Comparison of ENCODE assay signal across 21 mouse cellular contexts in the genomic region with DNA sequence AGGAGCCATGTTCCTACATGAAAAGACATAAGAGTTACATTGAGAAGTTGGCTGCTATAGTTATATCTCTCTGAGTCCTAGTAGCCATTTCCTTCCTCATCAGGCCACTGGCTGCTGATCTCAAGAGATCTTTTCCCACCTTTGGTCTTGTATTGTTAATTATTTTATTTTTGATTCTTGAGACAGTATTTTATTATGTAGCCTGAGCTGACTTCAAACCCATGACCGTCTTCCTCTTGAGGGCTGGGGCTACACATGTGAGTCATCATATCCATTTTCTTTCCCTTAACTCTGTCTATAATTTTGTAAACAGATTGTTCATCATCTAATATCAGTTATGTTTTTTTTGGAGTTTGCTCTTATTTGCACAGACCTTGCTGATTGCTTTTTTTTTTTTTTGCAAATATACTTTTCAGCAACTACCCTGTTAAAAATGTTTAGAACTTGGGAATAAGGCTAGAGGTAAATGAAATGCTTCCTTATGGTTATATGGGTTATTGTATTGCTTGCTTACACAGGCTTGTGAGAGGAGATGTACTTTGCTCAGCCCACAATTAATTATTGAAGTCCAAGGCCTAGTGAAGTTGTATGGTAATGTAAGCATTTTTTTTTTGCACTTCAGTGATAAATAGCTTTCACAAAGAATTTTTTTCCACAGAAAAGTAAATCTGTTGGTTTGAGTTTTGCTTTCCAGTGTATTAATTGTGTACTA. TPM values are rescaled to one million over a fixed set of nuclear protein-coding genes. Genes with fewer than 3 reads are reported as not detected.
"Had no signal": no experiment of that assay in that cellular context is flagged by ENCODE, and none has a peak within 500 bp of the region (broad histone marks: within the 10 kb centered on the region; RNA-seq: fewer than 3 reads in every experiment).

No protein-coding gene starts in this region.

- DNase-seq: lung, adult 18-20 months; lung, embryonic 14.5 days; lung, postnatal 10 days; lung, postnatal 4 days; midbrain, embryonic 14.5 days; right cerebral cortex, postnatal 14 days; spleen, adult 18-20 months; thymus, adult 2 months; thymus, postnatal 36 days had no signal

- H3K36me3 ChIP-seq: midbrain, embryonic 10.5 days; midbrain, embryonic 12.5 days; neural tube, embryonic 13.5 days; neural tube, embryonic 15.5 days had no signal

- H3K9ac ChIP-seq: liver, embryonic 14.5 days; lung, embryonic 14.5 days; midbrain, embryonic 12.5 days; neural tube, embryonic 13.5 days; neural tube, embryonic 15.5 days had no signal

- H3K9me3 ChIP-seq: midbrain, embryonic 10.5 days; midbrain, embryonic 12.5 days; neural tube, embryonic 13.5 days; neural tube, embryonic 15.5 days had no signal

- H3K27me3 ChIP-seq: midbrain, embryonic 12.5 days; neural tube, embryonic 13.5 days; neural tube, embryonic 15.5 days had no signal

- H3K4me2 ChIP-seq: lung, embryonic 14.5 days; midbrain, embryonic 12.5 days; neural tube, embryonic 13.5 days; neural tube, embryonic 15.5 days had no signal

- H3K4me3 ChIP-seq: midbrain, embryonic 10.5 days; midbrain, embryonic 12.5 days; myocyte; neural tube, embryonic 13.5 days; neural tube, embryonic 15.5 days had no signal

- H3K27ac ChIP-seq: liver, embryonic 14.5 days; midbrain, embryonic 10.5 days; midbrain, embryonic 12.5 days; neural tube, embryonic 13.5 days; neural tube, embryonic 15.5 days had no signal

- ATAC-seq: midbrain, embryonic 16.5 days had no signal

- H3K4me1 ChIP-seq: midbrain, embryonic 12.5 days; neural tube, embryonic 13.5 days; neural tube, embryonic 15.5 days had no signal

RNA-seq across cellular contexts. Expression of a gene that starts 2.0 kb away (rescaled TPM):
- polyA plus RNA-seq: liver, embryonic 14.5 days; liver, embryonic 16.5 days; lung, embryonic 14.5 days; lung, embryonic 16.5 days; midbrain, embryonic 10.5 days; midbrain, embryonic 12.5 days; midbrain, embryonic 14.5 days; midbrain, embryonic 16.5 days; myocyte; neural tube, embryonic 11.5 days; neural tube, embryonic 13.5 days; neural tube, embryonic 15.5 days; stomach, embryonic 14.5 days; stomach, embryonic 16.5 days; thymus, adult 2 months had no signal

RNA-seq across cellular contexts. Expression of a gene that starts 2.8 kb away (rescaled TPM):
- polyA plus RNA-seq: liver, embryonic 14.5 days; liver, embryonic 16.5 days; lung, embryonic 14.5 days; lung, embryonic 16.5 days; midbrain, embryonic 10.5 days; midbrain, embryonic 12.5 days; midbrain, embryonic 14.5 days; midbrain, embryonic 16.5 days; myocyte; neural tube, embryonic 11.5 days; neural tube, embryonic 13.5 days; neural tube, embryonic 15.5 days; stomach, embryonic 14.5 days; stomach, embryonic 16.5 days; thymus, adult 2 months had no signal
